Mouse (Mus musculus) T-helper 17 cell (primary cell): ENCODE data around the gene Arpc1a.
"Not testable (repeated sequence)": the region's sequence is repeated elsewhere in the genome, so short reads cannot be mapped to it uniquely, and the experiment has no call there.

ENCODE experiments used
- in situ Hi-C, 2 experiments: fragments of 300-600 bp; cut with MboI, MseI; formaldehyde crosslinking; loops; 1 replicate in 1 of 2; 2 replicates in 1 of 2; pipeline ENCODE4 v1.15.1; 2025; ENCODE audit warnings: high pct_unique_total_duplicates in 2 of 2

The Arpc1a gene

GRCm38 (mm10) chr5:145102706-145103105 is 19.1 kb downstream of the Arpc1a start:
- in situ Hi-C loops, result loop anchor here in 1 of 2 experiments (25.0 kb wide), 1 partner anchor 1685 kb away; the partner anchor contains the start of gene Usp12

DNA sequence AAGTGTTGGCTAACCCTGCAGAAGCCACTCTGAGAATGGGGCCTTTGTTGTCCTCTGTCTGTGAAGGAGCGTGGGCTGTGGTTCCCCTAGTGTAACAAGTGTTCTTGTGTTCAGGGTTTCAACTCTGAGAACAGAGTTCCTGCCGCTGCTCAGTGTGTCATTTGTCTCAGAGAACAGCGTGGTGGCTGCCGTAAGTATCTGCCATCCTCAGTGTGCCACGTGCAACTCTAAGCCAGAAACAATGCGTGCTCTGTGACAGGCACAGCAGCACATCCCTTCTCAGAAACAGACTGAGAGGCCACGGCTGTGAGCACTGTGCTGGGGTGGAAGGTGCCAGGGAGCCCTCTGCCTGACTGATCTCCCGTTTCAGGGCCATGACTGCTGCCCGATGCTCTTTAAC is 20.7 kb downstream of the Arpc1a start:
- in situ Hi-C loops, result loop anchor here in 1 of 2 experiments (25.0 kb wide), 1 partner anchor 1683 kb away; the partner anchor contains the start of gene Usp12

DNA sequence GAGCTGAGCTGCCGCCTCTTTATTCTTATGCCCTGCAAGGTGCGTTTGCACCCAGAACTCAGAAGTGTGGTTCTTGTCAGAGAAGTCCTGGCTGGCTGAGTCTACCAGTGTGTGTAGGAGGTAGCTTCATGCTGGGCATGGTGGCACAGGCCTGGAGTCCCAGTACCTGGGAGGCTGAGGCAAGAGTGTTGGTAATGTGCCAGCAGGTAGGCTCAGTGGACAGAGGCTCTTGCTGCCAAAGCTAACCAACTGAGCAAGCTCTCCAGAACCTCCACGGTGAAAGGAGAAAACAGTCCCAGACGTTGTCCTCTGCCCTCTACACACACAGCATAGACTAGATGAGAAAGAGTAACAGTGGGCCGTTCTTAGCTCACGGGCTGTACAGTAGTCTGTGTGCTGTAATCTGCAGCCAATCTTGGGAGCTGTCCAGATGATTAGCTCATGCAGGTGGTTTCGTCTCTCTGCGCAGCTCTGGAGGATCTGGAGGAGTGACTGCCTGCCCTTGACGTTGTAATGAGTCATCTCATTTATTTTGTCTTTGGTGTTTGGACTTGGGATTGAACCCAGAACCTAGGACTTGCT is 22.2 kb downstream of the Arpc1a start:
- in situ Hi-C loops, result loop anchor here in 1 of 2 experiments (25.0 kb wide), 1 partner anchor 1682 kb away; the partner anchor contains the start of gene Usp12

GRCm38 (mm10) chr5:145110401-145110800 is 26.8 kb downstream of the Arpc1a start:
- in situ Hi-C loops, result loop anchor here in 1 of 2 experiments (25.0 kb wide), 1 partner anchor 1677 kb away; the partner anchor contains the start of gene Usp12

- in situ Hi-C loops, result loop anchor here in 1 of 2 experiments (25.0 kb wide), 1 partner anchor 1675 kb away; the partner anchor contains the start of gene Usp12
Observed at GRCm38 (mm10) chr5:145112566-145112965, 28.9 kb downstream of the Arpc1a start.

- in situ Hi-C loops, result loop anchor here in 1 of 2 experiments (25.0 kb wide), 1 partner anchor 1674 kb away; the partner anchor contains the start of gene Usp12
Observed at GRCm38 (mm10) chr5:145113416-145113815, 29.8 kb downstream of the Arpc1a start.

DNA sequence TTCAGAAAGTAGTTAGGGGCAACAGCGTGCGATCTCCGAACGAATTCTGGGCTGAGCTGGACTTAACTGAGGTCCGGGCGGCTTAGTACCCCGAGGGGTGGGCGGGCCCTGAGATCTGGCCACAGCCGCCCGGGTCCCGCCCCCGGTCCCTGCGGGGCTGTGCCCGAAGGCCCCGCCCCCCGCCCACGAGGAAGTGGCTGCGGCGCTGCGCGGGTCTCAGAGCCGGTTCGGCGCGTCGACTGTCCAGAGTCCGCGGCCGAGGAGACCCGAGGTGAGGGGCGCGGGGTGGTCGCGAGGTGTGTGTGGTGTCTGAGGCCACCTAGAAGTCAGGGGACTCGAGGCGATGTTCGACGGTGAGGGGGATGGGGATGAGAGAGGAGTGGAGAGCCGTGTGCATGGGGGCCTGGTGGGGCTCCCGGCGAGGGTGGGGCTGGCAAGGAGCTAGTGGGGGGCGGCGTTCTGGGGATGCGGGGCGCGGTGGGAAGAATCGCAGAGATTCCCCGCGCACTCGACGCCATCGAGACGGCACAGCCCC is 30.5 kb downstream of the Arpc1a start, which contains the start of gene Arpc1b:
TSS of gene Arpc1b (plus strand) at position 145 of the 535 bp plus-strand sequence.
- in situ Hi-C loops, result loop anchor here in 1 of 2 experiments (25.0 kb wide), 1 partner anchor 1673 kb away; the partner anchor contains the start of gene Usp12

DNA sequence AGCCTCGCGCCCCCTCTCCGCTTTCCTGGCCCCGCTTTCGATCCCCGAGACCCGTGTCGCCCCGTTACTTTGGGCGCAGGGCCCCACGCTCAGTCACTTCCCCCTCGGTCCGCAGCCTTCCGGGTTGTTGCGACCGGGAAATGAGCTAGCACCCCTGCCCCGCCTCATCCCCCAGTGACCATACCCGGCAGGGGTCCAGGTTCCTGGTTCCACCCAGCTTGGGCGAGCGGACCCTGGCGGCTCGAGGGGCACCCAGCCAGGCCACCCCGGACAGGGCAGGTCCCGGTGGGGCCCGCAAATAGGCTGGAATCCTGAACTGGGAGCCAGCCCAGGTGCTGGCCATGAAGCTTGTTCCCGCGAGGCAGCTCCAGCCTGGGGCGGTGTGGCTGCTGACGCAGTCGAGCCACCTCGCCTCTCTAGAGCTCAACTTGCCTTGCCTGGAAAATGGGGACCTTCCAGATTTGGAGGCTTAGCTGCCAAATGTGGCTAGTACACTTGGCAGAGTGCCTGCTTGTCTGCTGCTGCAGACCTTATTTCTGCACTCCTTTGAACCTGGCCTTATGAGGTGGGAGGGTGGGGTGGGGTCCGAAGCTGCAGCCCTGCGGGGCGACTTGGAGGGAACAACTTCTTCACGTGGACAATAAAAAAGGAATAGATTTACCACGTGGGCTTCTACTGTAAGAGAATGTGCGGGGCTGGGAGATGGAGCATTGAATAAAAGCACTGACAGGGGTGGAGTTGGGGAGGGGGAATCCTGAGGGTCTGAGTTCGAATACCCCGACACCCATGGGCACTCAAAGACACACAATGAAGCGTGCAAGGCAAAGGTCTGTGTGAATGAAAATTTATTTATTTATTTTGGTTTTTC is 31.2 kb downstream of the Arpc1a start:
- in situ Hi-C loops, result loop anchor here in 1 of 2 experiments (25.0 kb wide), 1 partner anchor 1672 kb away; the partner anchor contains the start of gene Usp12

DNA sequence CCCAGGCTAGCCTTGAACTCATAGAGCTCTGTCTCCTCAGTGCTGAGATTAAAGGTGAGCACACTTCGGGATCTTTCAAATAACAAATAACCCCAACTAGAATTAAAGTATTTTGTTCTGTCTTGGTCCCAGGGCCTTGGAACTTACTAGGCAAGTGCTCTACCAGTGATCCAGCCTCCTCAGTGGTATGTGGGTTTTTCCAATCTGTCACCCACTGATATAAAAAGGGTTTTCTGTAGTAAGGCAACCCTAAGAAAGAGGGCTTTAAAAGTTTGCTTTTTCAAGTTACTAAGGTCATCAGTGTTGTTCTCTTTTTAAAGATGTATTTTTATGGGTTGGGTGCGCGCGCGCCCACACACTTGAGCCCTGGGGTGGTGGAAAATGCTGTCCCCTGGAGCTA is 32.1 kb downstream of the Arpc1a start:
- in situ Hi-C loops, result loop anchor here in 1 of 2 experiments (25.0 kb wide), 1 partner anchor 1672 kb away; the partner anchor contains the start of gene Usp12

DNA sequence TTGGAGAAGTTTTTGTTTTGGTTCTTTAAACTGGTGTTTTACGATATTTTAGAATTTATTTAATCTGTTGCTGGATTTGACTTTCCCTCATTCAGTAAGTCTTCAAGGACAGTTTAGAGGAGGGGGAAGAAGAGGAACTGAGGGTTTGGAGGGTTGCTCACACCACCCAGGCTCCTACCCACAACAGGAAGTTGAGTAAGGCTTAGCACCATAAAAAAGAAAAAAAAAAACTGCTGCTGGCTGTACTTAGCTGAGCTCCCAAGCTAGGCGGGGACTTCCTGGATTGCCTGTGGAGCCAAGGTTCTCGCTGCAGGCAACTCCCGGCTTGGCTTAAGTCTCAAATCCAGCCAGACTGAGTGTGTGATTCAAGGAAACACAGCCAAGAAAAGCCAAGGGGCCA is 32.7 kb downstream of the Arpc1a start:
- in situ Hi-C loops, result loop anchor here in 1 of 2 experiments (25.0 kb wide), 1 partner anchor 1671 kb away; the partner anchor contains the start of gene Usp12

DNA sequence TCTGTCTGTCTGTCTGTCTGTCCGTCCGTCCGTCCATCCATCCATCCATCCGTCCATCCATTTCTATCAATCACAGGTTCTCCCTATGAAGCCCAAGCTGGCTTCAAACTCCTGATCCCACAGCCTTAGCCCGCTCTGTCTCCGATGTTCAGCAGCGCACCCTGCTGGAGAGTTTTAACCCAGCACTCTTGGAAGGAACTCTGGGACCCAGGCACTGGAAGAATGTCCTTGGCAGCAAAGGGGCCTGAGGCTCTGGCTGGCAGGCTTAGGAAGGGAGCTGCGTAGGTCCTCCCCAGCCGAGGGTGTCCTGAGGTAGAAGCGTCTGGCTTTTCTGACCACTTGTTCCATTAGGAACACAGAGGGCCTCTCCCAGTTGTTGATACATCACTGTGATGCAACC is 33.3 kb downstream of the Arpc1a start:
- in situ Hi-C loops, result loop anchor here in 1 of 2 experiments (25.0 kb wide), 1 partner anchor 1670 kb away; the partner anchor contains the start of gene Usp12

DNA sequence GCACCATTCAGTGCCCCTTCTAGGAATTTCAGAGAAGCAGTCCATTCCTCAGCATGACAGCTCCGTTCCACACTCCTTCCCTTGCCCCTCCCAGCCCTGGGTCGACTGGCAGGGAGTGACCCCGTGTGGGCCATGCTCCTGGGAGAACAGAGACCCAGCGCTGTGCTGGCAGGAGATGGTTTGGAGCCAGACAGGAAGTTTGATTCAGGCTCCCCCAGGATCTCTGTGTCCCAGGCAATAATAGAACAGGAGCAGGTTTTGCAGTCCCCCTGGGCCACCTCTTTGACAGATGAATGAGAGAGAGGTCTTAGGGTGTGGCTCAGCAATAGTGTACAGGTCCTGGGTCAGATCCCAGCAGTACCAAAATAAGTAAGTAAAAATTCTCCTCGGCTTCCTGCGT is 34.4 kb downstream of the Arpc1a start:
- in situ Hi-C loops, result loop anchor here in 1 of 2 experiments (25.0 kb wide), 1 partner anchor 1669 kb away; the partner anchor contains the start of gene Usp12

- in situ Hi-C loops, result loop anchor here in 1 of 2 experiments (25.0 kb wide), 1 partner anchor 1669 kb away; the partner anchor contains the start of gene Usp12
Observed at GRCm38 (mm10) chr5:145118461-145118860, 34.8 kb downstream of the Arpc1a start.

DNA sequence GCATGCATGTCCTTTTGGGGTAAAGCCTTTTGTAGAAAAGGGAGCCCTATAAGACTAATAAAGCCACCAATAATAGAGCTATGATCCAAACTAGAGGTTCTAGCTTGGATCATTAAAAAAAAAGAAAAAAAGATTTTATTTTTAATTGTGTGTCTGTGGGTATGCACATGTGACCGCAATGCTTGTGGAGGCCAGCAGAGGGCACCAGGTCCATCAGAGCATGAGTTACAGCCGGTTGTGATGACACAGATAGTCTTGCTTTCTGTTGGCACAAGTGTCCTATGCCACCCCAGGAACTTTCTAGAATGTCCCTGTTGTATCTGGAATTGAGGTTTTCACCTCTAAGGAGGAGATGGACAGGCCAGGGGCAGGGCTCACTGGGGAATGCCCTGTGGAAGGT is 35.8 kb downstream of the Arpc1a start:
- in situ Hi-C loops, result loop anchor here in 1 of 2 experiments (25.0 kb wide), 1 partner anchor 1668 kb away; the partner anchor contains the start of gene Usp12

DNA sequence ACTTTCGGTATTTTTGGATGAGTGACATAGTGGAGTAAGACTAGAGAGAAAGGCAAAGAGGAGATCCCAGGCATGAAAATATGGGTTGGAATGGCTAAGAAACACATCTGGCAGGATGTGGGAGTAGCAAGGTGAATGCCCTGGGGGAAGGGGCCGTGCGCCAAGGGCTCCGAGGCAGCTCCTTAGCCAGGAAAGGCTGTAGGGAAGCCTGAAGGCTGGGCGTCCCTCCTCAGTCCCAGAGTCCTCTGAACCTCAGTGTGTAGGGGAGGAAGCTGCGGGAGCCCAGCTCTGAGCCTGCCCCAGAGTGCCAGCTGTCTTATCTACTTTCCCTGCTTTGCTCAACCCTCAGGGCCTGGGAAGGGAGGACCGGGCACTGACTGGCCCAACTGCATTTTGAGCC is 37.3 kb downstream of the Arpc1a start:
- in situ Hi-C loops, result loop anchor here in 1 of 2 experiments (25.0 kb wide), 1 partner anchor 1666 kb away; the partner anchor contains the start of gene Usp12

GRCm38 (mm10) chr5:145123396-145123795 is 39.8 kb downstream of the Arpc1a start:
- in situ Hi-C loops, result loop anchor here in 1 of 2 experiments (25.0 kb wide), 1 partner anchor 1664 kb away; the partner anchor contains the start of gene Usp12

- in situ Hi-C loops, result no loop called here
Observed at GRCm38 (mm10) chr5:145126580-145126979, 43.0 kb downstream of the Arpc1a start.

DNA sequence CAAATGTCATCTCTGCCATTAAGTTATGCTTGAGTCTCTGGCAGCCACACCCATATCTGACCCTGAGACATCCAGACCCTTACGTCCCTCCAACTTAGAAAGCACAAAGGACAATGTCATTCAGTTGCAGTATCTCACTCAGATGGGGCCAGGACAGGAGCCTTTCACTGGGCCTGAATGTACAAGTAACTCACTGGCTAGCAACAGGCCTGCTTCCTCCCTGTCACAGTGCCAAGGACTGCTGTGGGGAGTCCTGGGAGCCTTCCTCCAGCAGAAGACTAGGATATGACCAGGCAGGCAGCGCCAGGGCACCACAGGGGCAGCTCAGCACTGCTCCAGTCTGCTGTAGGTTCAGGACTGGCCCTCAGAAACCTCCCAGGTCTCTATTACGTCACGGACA is 45.5 kb downstream of the Arpc1a start:
- in situ Hi-C loops, result no loop called here

DNA sequence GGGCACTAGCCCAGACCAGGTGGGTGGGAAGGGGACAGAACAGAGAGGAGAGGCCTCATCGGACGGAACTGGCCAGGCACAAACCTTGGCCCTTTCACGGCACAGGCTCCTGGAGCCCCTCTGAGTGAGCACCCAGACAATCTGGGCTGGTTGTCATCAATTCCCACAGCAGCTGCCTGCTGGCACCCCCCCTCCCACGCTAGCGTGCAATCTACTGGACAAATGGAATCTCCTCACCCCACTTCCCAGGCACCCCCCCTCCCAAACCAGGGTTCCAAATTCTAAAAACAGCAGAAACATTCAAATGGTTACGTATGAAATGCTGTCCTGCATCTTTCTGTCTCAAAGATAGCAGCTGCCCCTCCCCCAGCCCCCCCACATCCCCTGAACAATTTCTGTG is 46.1 kb downstream of the Arpc1a start:
- in situ Hi-C loops, result not testable (repeated sequence)

- in situ Hi-C loops, result no loop called here
Observed at GRCm38 (mm10) chr5:145130191-145130590, 46.6 kb downstream of the Arpc1a start.

DNA sequence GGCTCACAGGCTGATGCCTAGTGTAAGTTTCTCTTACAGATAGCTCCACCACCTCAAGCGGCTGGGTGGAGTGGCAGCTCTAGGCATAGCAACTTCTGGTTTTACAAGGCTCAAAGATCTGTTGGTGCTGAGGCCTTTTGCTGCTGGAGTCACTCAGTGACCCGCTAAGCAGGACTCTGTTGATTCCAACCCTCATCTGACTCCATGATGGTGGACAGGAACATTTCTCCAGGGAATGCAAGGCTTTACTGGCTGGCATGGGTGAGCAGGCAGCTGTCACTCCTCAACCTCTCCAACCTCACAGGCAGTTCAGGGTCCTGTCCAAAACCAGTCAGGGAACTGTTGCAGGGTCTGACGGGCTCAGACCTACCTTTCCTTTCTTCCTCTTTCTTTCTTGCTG is 47.4 kb downstream of the Arpc1a start:
- in situ Hi-C loops, result no loop called here
